Mouse (Mus musculus): ENCODE measurements around the gene Fndc5.

DNA sequence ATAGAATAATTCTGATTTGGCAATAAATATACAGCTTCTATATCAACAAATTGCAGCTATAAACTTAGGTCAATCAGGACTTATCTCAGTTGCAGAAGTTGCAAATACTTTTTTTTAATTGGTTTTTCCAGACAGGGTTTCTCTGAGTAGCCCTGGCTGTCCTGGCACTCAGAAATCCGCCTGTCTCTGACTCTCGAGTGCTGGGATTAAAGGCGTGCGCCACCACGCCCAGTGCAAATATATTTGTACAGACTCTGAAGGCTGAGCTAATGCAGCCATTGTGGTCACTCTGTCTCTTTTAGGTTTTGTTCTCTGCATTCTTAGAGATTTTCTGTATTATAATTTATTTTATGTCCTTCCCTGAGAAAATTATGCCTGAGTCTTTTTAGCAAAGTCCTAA lies 20.7 kb downstream of the Fndc5 start:
- TF ChIP-seq CTCF (IDR thresholded peaks at IDR 0.05; ENCODE audit: low read depth, low read length) (no peak), POLR2A (IDR thresholded peaks at IDR 0.05; ENCODE audit: extremely low read depth, insufficient read depth, low read length) (no peak)

Data from liver, adult 2 months (tissue).